Mouse (Mus musculus): Measurements from ENCODE around the gene Dnajc27. TPM values are rescaled to one million over a fixed set of nuclear protein-coding genes. Genes with fewer than 3 reads are reported as not detected.

Dnajc27 gene
- total RNA-seq (2021) = 10 to 100 TPM; 80.0 to 82.8 TPM
- long read RNA-seq, experiment 1, full-length matches to known transcripts = 52 of 76 reads
- long read RNA-seq, experiment 1, partial matches to known transcripts = 12 of 76 reads
- long read RNA-seq, experiment 1, other reads (novel, unspliced or antisense) = 12 of 76 reads
- long read RNA-seq, experiment 2, full-length matches to known transcripts = 73 of 101 reads
- long read RNA-seq, experiment 2, partial matches to known transcripts = 3 of 101 reads
- long read RNA-seq, experiment 2, other reads (novel, unspliced or antisense) = 25 of 101 reads

GRCm38 (mm10) chr12:4082132-4083001 lies at the start of gene Dnajc27:
Gene Dnajc27, plus strand, starts transcription at chr12:4082583.
- peak; percentile 96 for DNase-seq (ENCODE audit: low spot score in 2 of 2)
- peak within 1 kb of the TSS; percentile 72 for H3K4me3 ChIP-seq
- peak within 1 kb of the TSS; percentile 99 for H3K27ac ChIP-seq
- TF ChIP-seq CTCF (conservative IDR thresholded peaks at IDR 0.05) = no peak

GRCm38 (mm10) chr12:4036157-4036556 lies 46.2 kb upstream of the Dnajc27 start:
- DNase-seq (ENCODE audit: low spot score in 2 of 2) = no peak
- TF ChIP-seq CTCF (conservative IDR thresholded peaks at IDR 0.05) = no peak
- no peak overlapping the region; the same call in 1 of the 2 replicates for H3K4me3 ChIP-seq
- H3K27ac ChIP-seq = no peak overlapping the region

GRCm38 (mm10) chr12:4037511-4037910 lies 44.9 kb upstream of the Dnajc27 start:
- DNase-seq (ENCODE audit: low spot score in 2 of 2) = no peak

GRCm38 (mm10) chr12:4038061-4039041 lies 44.0 kb upstream of the Dnajc27 start, which contains the start of gene Efr3b:
Gene Efr3b, minus strand, starts transcription at chr12:4038915.
- TF ChIP-seq CTCF (conservative IDR thresholded peaks at IDR 0.05) = peak; percentile 40
- H3K4me3 ChIP-seq = peak within 1 kb of the TSS; percentile 81
- H3K27ac ChIP-seq = peak within 1 kb of the TSS; percentile 91
- DNase-seq (ENCODE audit: low spot score in 2 of 2) = peak; percentile 82 to 83

More at GRCm38 (mm10) chr12:4037511-4037910, 44.9 kb upstream of the Dnajc27 start:
- H3K27ac ChIP-seq = peak overlapping the region; percentile 91
- peak overlapping the region; percentile 81 for H3K4me3 ChIP-seq
- TF ChIP-seq CTCF (conservative IDR thresholded peaks at IDR 0.05) = no peak

DNA sequence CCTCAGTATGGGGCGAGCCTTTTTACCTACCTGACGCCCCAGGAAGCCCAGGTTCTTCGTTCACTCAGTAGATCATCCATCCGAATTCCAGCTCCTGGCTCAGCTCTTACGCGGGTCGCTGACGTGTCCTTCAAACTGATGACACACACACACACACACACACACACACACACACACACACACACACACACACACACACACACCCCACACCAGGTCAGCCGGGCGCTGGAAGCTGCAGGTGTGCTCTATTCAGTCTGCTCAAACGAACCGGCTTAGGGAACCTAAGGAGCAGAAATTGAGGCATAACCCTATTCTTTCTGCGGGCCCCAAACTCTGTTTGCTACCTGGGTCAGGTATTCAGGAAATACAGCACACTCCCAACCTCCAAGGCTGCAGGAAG lies 43.3 kb upstream of the Dnajc27 start:
- DNase-seq (ENCODE audit: low spot score in 2 of 2) = no peak
- Histone ChIP-seq H3K27ac (peak overlapping the region; percentile 91; the same call in 1 of the 2 replicates), H3K4me3 (peak overlapping the region; percentile 81)
- no peak for TF ChIP-seq CTCF (conservative IDR thresholded peaks at IDR 0.05)

- DNase-seq (ENCODE audit: low spot score in 2 of 2) = no peak
- no peak for TF ChIP-seq CTCF (conservative IDR thresholded peaks at IDR 0.05)
- no peak overlapping the region for H3K4me3 ChIP-seq
- peak overlapping the region; percentile 32; the same call in 1 of the 2 replicates for H3K27ac ChIP-seq
Measured at GRCm38 (mm10) chr12:4042411-4042810, 40.0 kb upstream of the Dnajc27 start.

- H3K27ac ChIP-seq = no peak overlapping the region
- TF ChIP-seq CTCF (conservative IDR thresholded peaks at IDR 0.05) = no peak
- H3K4me3 ChIP-seq = no peak overlapping the region
- DNase-seq (ENCODE audit: low spot score in 2 of 2) = no peak
Measured at GRCm38 (mm10) chr12:4045992-4046391, 36.4 kb upstream of the Dnajc27 start.

GRCm38 (mm10) chr12:4048031-4048430 lies 34.4 kb upstream of the Dnajc27 start:
- no peak for DNase-seq (ENCODE audit: low spot score in 2 of 2)
- TF ChIP-seq CTCF (conservative IDR thresholded peaks at IDR 0.05) = no peak
- Histone ChIP-seq H3K4me3 (no peak overlapping the region), H3K27ac (no peak overlapping the region)

- no peak for DNase-seq (ENCODE audit: low spot score in 2 of 2)
- TF ChIP-seq CTCF (conservative IDR thresholded peaks at IDR 0.05) = no peak
- no peak overlapping the region for H3K4me3 ChIP-seq
- no peak overlapping the region for H3K27ac ChIP-seq
Measured at GRCm38 (mm10) chr12:4050861-4051425, 31.4 kb upstream of the Dnajc27 start.

DNA sequence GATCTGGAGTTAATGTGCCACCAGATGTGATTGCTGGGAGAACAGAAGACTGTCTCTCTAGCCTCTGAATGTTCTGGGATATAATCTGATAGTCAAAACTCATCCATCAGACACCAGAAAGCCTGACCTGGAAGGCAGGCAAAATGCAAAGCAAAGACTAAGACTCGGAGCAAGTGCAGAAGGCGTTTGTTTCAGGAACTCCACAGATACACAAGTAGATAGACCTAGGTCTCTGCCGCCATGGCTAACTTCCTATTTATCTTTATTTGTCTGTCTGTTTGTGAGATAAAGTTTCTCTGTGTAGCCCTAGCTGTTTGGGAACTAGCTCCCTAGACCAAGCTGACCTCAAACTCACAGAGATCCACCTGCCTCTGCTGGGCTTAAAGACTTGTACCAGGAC lies 28.7 kb upstream of the Dnajc27 start:
- TF ChIP-seq CTCF (conservative IDR thresholded peaks at IDR 0.05) = no peak
- DNase-seq (ENCODE audit: low spot score in 2 of 2) = no peak
- Histone ChIP-seq H3K4me3 (no peak overlapping the region), H3K27ac (no peak overlapping the region)

DNA sequence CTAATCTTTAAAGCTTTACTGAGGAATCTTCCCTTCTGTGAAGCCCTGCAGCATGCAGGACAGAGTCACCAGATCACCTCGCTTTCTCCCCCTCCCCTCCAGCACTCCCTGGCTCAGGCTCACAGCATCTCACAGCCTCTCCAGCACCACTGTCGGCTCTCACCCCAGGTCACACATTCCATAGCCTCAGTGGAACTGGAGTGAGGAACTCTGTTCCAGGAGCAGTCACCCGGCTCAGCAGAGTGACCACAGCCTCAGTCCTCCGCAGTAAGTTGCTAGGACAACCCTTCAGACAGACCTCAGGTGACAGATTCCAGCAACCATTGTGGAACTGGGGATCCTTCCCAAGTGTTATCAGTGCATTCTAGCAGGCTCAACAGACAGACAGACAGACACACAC lies 27.5 kb upstream of the Dnajc27 start:
- TF ChIP-seq CTCF (conservative IDR thresholded peaks at IDR 0.05) = no peak
- Histone ChIP-seq H3K27ac (no peak overlapping the region), H3K4me3 (no peak overlapping the region)
- no peak for DNase-seq (ENCODE audit: low spot score in 2 of 2)

DNA sequence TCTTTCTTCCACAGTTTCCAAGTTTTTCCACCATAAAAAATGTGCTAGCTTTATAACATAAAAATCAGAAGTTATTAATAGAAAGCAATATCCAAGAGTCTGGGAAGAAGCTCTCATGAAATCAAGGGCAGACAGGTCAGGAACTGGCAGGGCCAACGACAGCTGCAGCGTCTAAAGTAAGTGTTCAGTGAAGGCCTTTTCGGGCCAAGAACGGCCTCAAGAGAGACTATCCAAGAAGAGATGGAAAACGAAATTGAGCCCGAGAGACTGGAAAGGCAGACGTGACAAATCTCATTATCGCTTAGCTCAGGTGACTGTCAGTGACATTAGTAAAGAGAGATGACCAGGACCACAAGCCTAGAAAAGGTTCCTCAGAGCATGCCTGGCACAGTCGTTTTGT lies 24.1 kb upstream of the Dnajc27 start:
- no peak for TF ChIP-seq CTCF (conservative IDR thresholded peaks at IDR 0.05)
- H3K4me3 ChIP-seq = no peak overlapping the region
- no peak for DNase-seq (ENCODE audit: low spot score in 2 of 2)
- H3K27ac ChIP-seq = no peak overlapping the region
